Mouse (Mus musculus): ENCODE results near the gene Vmn1r183. TPM values are rescaled to one million over a fixed set of nuclear protein-coding genes. Genes with fewer than 3 reads are reported as not detected.
"Not testable (repeated sequence)": the region's sequence is repeated elsewhere in the genome, so short reads cannot be mapped to it uniquely, and the experiment has no call there.

Gene Vmn1r183
- polyA plus RNA-seq (2016; fragmentation: Nextera tagmentation; extraction: Ambion mirVana) = not detected in 2 replicates

DNA sequence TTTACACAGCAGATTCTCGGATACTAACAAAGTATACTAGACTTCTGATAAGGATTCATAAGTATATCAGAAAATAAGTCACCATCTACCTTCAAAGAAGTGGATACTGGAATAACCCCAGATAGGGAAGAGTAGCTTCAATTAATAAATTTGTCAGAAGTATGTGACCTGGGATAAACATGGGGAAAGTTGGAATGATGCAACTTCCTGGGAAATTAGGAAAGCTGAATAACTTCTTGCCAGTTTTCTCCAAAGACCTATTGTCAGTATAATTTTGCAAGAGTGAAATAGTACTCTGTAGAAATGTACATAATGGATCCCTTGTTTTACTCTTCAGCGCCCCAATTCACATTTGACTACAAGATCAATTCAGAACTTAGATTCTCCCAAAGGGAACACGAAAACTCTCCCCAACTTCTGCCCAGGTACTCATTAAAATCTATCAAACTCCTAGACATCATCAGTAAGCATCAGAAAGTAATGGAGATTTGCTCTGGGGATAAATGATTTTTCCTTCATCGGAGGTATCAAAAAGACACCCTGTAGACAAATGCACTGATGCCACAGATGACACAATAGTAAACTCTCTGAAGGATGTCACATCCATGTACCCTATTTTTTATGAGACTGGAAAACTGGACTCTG is at the start of gene Vmn1r183:
Gene Vmn1r183, plus strand, starts transcription at position 595 of the 645 bp plus-strand sequence.
- Histone ChIP-seq H3K27ac (no peak within 1 kb of the TSS), H3K4me3 (no peak within 1 kb of the TSS), H3K27me3 (ENCODE audit: low read depth, poor library complexity, severe bottlenecking) (no peaks in the 10 kb centered on the region), H3K36me3 (no peaks in the 10 kb centered on the region), H3K9me3 (replicated peaks) (no peaks in the 10 kb centered on the region), H3K4me1 (no peaks in the 10 kb centered on the region)
- 81% methylated on average over 4 of the region's 4 CpGs for WGBS
- no peak for DNase-seq (ENCODE audit: low spot score)

DNA sequence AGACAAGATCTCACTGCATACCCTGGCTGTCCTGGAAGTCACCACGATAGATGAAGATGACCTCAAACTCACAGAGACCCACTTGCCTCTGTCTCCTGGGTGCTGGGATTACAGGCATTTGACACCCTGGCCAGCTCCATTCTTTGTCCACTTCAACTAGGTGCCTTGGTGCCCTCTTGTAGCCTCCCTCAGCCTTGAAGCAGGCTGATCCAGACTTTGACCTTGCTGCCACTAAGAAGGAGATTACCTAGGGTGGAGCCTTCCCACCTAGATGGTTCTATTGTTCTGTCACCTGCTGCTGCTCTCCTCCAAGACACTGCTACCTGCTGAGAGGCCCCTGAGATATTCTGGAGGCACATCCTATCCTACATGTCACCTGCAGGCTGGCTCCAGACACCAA is 21.4 kb downstream of the Vmn1r183 start:
- H3K36me3 ChIP-seq; H3K27me3 ChIP-seq (ENCODE audit: low read depth, poor library complexity, severe bottlenecking); H3K9me3 ChIP-seq (replicated peaks); H3K4me3 ChIP-seq; DNase-seq (ENCODE audit: low spot score); H3K4me1 ChIP-seq; H3K27ac ChIP-seq: not testable (repeated sequence)
- WGBS = 33% methylated on average over 1 of the region's 1 CpGs

DNA sequence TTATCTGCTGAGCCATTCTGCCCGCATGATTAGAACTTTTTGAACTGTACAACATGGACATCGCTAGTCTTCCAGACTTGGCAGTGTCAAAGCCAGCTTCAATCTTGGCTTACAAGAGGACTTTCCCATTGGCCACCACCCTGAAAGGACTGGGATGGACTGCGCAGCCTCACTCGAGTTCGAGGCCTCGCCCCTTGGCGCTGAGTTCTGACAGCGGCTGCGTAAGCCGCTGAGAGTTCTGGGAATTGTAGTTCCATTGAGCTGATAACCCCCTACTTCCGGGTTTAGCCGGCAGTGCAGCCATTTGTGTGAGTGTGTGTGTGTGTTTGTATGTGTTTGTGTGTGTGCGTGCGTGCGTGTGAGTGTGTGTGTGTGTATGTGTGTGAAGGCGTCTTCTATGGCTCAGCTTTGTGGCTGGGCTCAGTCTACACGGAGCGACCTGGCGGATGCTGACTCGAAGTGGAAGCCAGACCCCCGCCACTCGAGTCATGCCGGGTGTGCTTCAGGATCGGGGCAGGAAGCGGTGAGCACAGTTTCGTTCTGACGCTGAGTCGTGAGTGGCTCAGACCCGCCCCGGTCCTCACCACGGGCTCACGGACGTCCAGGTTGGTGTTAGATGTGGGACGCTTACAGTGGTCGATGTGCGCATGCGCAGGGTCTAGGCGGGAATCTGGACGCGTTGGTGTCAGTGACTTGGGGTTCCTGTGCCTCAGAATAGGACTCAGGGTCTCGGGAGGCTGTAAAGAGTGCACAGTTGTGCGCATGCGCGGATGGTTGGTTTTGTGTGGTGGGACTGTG is 28.8 kb downstream of the Vmn1r183 start, which contains the start of gene Zfp180:
Gene Zfp180, plus strand, starts transcription at position 291 of the 798 bp plus-strand sequence.
- Histone ChIP-seq H3K4me1 (peaks cover 14% of the 10 kb centered on the region), H3K9me3 (replicated peaks) (peaks cover 6% of the 10 kb centered on the region), H3K36me3 (peaks cover 34% of the 10 kb centered on the region), H3K27me3 (ENCODE audit: low read depth, poor library complexity, severe bottlenecking) (no peaks in the 10 kb centered on the region), H3K27ac (peak within 1 kb of the TSS; percentile 85), H3K4me3 (peak within 1 kb of the TSS; percentile 68)
- WGBS = 17% methylated on average over 44 of the region's 44 CpGs
- DNase-seq (ENCODE audit: low spot score) = peak; percentile 93

DNA sequence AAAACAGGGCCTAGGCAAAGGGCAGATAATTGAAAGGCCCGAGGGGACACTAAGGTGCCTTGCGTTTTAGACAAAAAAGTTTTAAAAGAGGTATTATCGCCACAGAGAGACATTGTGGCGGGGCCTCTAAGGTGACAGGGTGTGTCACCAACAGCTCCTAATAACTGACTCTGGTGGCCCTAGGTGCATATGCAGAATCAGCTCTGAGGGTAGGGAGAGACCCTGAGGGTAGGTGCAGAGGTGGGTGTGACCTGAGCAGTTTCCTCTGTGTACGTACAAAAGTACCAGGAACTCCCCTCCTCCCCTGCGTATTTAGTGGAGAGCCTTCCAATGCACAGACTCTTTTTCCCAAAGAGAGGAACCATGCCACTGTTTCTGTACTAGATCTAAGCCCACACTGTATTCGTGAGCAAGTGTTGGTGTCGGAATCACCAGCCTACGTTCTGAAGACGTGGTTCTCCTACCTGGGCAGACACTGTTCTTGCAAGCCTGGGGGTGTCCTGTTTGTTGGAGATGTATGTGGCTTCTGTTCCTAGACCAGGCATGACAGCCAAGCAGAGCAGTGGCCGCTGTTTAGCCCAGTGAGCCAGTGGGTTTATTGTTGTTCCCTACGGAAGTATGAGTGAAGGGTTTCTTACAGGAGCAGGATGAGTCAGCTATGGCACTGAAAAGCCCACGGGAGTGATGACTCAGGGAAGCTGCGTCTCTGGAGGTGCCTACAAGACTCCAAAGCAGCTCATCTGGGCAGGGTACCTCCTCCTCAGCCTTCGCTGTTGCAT is 29.6 kb downstream of the Vmn1r183 start:
- DNase-seq (ENCODE audit: low spot score) = peak; percentile 30
- no peaks in the 10 kb centered on the region for H3K27me3 ChIP-seq (ENCODE audit: low read depth, poor library complexity, severe bottlenecking)
- H3K4me1 ChIP-seq = peaks cover 14% of the 10 kb centered on the region
- peak overlapping the region; percentile 68 for H3K4me3 ChIP-seq
- peak overlapping the region; percentile 85 for H3K27ac ChIP-seq
- H3K9me3 ChIP-seq (replicated peaks) = peaks cover 6% of the 10 kb centered on the region
- H3K36me3 ChIP-seq = peaks cover 42% of the 10 kb centered on the region
- 63% methylated on average over 15 of the region's 15 CpGs for WGBS

DNA sequence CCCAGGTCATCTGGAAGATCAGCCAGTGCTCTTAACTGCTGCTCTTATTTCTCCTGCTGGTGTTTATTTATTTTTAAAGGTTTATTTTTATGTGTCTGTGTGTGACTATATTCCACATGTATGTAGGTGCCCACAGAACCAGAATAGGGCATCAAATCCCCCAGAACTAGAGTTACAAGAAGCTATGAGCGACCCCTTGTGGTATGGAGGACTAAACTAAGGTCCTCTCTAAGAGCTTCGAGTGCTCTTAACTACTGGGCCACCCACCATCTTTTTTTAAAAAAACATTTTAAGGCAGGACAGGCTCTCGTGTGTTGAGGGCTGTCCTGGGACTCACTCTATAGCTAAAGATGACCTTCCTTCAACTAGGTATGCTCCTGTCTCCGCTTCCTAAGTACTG is 33.8 kb downstream of the Vmn1r183 start:
- H3K4me3 ChIP-seq = no peak overlapping the region
- peaks cover 68% of the 10 kb centered on the region for H3K36me3 ChIP-seq
- 95% methylated on average over 4 of the region's 4 CpGs for WGBS
- no peak overlapping the region for H3K27ac ChIP-seq
- peaks cover 14% of the 10 kb centered on the region for H3K4me1 ChIP-seq
- no peaks in the 10 kb centered on the region for H3K27me3 ChIP-seq (ENCODE audit: low read depth, poor library complexity, severe bottlenecking)
- no peak for DNase-seq (ENCODE audit: low spot score)
- peaks cover 10% of the 10 kb centered on the region for H3K9me3 ChIP-seq (replicated peaks)

DNA sequence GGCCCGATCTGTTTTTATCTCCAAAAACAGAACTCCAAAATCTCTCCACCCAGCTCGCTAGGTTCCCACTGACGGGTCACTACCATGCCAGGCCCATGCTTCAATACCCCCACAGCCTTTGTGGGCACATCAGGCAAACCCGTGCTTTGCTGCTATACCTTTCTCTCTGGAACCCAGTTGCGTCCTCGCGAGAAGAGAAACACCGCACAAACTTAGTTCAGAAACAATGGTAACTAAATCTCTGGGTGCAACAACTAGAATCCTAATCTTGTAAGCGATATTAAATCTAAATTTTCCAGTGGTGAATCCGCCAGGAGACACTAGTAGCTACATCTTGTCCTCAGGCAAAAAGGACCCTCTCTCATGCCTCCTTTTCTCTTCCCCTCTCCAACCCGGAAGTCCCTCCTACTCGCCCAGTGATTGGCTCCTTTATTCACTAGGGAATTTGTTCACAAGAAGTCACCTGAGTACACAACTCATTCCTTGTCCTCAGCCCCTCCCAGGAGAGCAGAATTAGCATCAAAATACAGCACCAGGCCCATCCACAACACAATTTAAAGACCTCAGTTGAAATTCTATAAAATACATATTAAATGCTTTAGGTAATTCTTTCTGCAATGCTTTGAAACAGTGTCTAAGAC is 34.6 kb downstream of the Vmn1r183 start:
- Histone ChIP-seq H3K27me3 (ENCODE audit: low read depth, poor library complexity, severe bottlenecking) (no peaks in the 10 kb centered on the region), H3K36me3 (peaks cover 72% of the 10 kb centered on the region), H3K27ac (no peak overlapping the region), H3K4me1 (peaks cover 11% of the 10 kb centered on the region), H3K4me3 (no peak overlapping the region), H3K9me3 (replicated peaks) (0 out of 2 replicates have a peak, but pooled peaks cover 8% of the 10 kb centered on the region)
- WGBS = 95% methylated on average over 12 of the region's 12 CpGs
- DNase-seq (ENCODE audit: low spot score) = no peak

DNA sequence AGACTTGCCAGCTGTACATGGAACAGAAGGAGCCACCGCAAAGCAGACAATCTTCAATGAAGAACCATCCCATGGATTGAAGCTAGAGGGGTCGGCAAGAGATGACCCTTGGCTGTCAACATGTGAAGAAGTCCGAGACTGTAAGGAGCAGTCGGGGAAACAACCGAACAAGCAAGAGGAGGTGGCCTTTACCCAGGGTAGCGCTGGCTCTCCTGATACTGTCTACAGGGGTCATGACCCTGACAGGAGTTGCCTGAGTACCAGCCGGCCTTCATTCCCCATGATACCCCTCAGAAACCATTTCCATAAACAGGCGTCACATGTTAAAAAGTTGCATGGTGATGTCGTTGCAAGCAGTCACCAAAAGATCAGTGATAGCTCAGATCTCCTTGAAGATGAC is 51.3 kb downstream of the Vmn1r183 start:
- no peaks in the 10 kb centered on the region for H3K4me1 ChIP-seq
- WGBS = 96% methylated on average over 9 of the region's 9 CpGs
- no peak overlapping the region for H3K27ac ChIP-seq
- H3K9me3 ChIP-seq (replicated peaks) = peaks cover 73% of the 10 kb centered on the region
- no peak for DNase-seq (ENCODE audit: low spot score)
- H3K36me3 ChIP-seq = peaks cover 100% of the 10 kb centered on the region
- no peak overlapping the region for H3K4me3 ChIP-seq
- H3K27me3 ChIP-seq (ENCODE audit: low read depth, poor library complexity, severe bottlenecking) = no peaks in the 10 kb centered on the region

DNA sequence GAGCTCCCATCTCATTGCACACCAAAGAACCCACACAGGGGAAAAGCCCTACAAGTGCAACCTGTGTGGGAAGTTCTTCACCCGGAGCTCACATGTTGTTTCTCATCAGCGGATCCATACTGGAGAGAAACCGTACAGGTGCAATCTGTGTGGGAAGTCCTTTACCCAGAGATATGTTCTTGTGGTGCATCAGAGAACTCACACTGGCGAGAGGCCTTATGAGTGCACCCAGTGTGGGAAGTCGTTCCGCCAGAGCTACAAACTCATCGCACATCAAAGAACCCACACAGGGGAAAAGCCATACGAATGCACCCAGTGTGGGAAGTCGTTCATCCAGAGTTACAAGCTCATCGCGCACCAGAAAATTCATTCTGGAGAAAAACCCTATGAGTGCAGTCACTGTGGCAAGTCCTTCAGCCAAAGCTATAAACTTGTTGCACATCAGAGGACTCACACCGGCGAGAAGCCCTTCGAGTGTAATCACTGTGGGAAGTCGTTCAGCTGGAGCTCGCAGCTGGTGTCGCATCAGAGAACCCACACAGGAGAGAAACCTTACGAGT is 52.2 kb downstream of the Vmn1r183 start:
- H3K36me3 ChIP-seq = peaks cover 97% of the 10 kb centered on the region
- 95% methylated on average over 18 of the region's 18 CpGs for WGBS
- no peak overlapping the region for H3K4me3 ChIP-seq
- H3K27ac ChIP-seq = no peak overlapping the region
- no peak for DNase-seq (ENCODE audit: low spot score)
- H3K9me3 ChIP-seq (replicated peaks) = peaks cover 73% of the 10 kb centered on the region
- H3K4me1 ChIP-seq = no peaks in the 10 kb centered on the region
- H3K27me3 ChIP-seq (ENCODE audit: low read depth, poor library complexity, severe bottlenecking) = no peaks in the 10 kb centered on the region

DNA sequence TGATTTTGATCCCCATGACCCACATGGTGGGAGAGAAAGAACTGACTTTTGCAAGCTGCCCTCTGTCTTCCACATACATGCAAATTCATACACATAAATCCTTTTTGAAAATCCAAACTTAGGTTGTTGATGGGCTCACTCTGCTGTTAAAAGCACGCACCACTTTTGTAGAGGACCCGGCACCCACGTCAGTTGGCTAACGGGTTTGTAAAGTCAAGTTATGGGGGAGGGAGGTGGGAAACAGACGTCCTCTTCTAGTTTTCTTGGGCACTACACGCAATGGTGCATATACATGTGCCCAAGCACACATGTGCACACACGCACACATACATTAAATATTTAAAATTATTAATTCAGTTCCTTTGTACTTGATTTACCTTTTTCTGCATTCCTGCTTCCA is 57.8 kb downstream of the Vmn1r183 start:
- no peak for DNase-seq (ENCODE audit: low spot score)
- H3K36me3 ChIP-seq = peaks cover 41% of the 10 kb centered on the region
- no peak overlapping the region for H3K4me3 ChIP-seq
- no peak overlapping the region for H3K27ac ChIP-seq
- peaks cover 33% of the 10 kb centered on the region for H3K9me3 ChIP-seq (replicated peaks)
- H3K27me3 ChIP-seq (ENCODE audit: low read depth, poor library complexity, severe bottlenecking) = no peaks in the 10 kb centered on the region
- H3K4me1 ChIP-seq = peaks cover 6% of the 10 kb centered on the region; the same call in 1 of the 2 replicates
- WGBS = 95% methylated on average over 7 of the region's 7 CpGs

DNA sequence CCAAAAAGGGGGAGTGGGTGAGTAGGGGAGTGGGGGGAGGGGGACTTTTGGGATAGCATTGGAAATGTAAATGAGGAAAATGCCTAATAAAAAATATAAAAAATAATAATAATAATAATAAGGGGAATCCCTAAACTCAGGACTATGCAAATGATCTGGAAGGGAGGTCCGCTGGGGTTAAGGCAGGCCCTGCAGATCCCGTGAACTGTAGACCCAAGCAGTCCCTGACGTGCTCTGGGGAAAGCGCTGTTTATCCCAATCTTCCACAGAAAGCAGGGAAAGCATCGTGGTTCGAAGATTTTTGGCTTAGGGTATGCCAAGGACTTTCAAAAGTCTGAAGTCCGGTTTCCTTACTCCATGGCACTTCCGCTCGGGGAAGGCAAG is 58.7 kb downstream of the Vmn1r183 start:
- Histone ChIP-seq H3K27ac (peak overlapping the region; percentile 82), H3K4me1 (peaks cover 6% of the 10 kb centered on the region; the same call in 1 of the 2 replicates), H3K9me3 (replicated peaks) (peaks cover 24% of the 10 kb centered on the region), H3K4me3 (peak overlapping the region; percentile 66), H3K27me3 (ENCODE audit: low read depth, poor library complexity, severe bottlenecking) (no peaks in the 10 kb centered on the region), H3K36me3 (peaks cover 32% of the 10 kb centered on the region)
- WGBS = 5% methylated on average over 9 of the region's 9 CpGs
- no peak for DNase-seq (ENCODE audit: low spot score)

DNA sequence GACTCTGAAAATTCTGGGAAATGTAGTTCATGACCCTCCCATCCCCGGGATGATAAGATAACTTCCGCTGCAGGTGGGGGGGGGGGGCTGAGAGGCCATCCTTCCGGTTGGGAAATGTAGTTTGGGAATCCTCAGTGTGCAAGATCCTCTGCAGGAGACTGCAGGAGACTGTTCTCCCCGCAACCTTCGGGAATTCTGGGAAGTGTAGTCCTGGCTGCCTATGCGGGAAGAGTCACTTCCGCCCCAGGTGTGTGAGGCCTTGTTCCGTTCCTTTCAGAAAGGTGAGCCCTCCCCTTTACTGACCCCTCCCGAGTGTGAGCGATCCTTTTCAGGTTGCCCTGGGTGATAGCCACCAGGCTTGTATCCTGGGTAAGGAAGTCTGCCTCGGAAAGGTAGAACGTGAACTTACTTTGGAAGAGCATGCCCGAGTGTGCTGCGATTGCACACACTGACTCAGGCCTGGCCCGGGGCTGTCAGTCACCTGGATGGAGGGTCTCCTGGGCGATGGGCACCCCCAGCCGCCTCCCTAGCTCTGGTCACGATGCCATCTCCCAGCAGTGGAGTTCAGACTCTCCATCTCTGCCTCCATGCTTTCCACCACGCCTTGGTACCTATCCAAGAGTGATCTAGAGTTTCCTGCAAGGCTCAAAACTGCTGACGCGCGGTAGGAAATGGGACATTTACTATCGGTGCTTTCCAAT is 59.3 kb downstream of the Vmn1r183 start, which contains the start of gene Zfp112:
Gene Zfp112, plus strand, starts transcription at position 159 of the 701 bp plus-strand sequence.
- peak within 1 kb of the TSS; percentile 82 for H3K27ac ChIP-seq
- H3K9me3 ChIP-seq (replicated peaks) = peaks cover 19% of the 10 kb centered on the region
- H3K27me3 ChIP-seq (ENCODE audit: low read depth, poor library complexity, severe bottlenecking) = no peaks in the 10 kb centered on the region
- WGBS = 3% methylated on average over 23 of the region's 23 CpGs
- peak; percentile 81 for DNase-seq (ENCODE audit: low spot score)
- peaks cover 27% of the 10 kb centered on the region for H3K36me3 ChIP-seq
- H3K4me3 ChIP-seq = peak within 1 kb of the TSS; percentile 66
- H3K4me1 ChIP-seq = peaks cover 6% of the 10 kb centered on the region; the same call in 1 of the 2 replicates

Data from limb, embryonic 10.5 days (tissue).